ENCODE assay signal across 16 mouse cellular contexts in the genomic region with DNA sequence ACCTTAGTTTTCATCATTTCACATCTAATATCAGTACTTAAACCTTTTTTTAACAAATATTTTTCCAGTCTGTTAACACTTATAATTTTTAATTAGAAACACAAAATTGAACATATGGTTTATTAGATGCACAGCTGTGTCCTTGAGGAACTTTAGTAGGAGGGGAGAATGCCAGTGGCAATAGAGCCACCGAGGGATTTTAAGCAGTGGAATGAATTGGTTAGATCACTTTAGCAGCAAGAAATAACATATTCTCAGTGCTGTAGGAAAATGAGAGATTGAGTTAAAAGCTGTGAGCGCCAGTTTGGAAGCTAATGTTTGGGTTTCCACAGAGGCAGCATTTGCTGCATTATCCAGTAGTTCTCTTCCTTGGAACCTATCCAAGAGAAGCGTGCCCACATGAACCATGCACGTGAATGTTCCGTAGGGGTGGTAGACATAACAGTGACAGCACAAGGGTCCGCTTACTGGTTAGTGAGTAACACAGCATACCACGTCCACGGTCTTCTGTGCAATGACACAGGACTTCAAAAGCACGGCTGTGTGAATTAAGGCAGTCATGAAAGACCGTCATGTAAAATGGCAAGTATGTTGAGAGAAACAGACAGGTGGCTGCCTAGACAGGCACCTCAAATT.
A peak's percentile ranks its signal among the peaks of the same experiment; 100 is the strongest.
DNase-seq lines count a peak whose midpoint lies in the region; ATAC-seq and TF ChIP-seq lines count a peak whose summit lies in the region.
"Had no signal": no experiment of that assay in that cellular context is flagged by ENCODE, and none has a peak within 500 bp of the region (broad histone marks: within the 10 kb centered on the region; RNA-seq: fewer than 3 reads in every experiment).

No protein-coding gene starts in this region.

- no peaks in the 10 kb centered on the region for H3K4me1 ChIP-seq in hindbrain, embryonic 15.5 days (replicated peaks)
- H3K4me1 ChIP-seq in hindbrain, embryonic 10.5 days (replicated peaks) = no peaks in the 10 kb centered on the region
- no peaks in the 10 kb centered on the region for H3K4me1 ChIP-seq in lung, adult 2 months (ENCODE audit: control insufficient read depth, insufficient read depth, low read length)
- H3K4me1 ChIP-seq: heart, embryonic 15.5 days; limb, embryonic 10.5 days; liver, embryonic 12.5 days had no signal

- H3K9ac ChIP-seq in hindbrain, embryonic 15.5 days = no peak overlapping the region
- H3K9ac ChIP-seq: heart, embryonic 15.5 days; liver, embryonic 12.5 days had no signal

- TF ChIP-seq CTCF in lung, adult 2 months (IDR thresholded peaks at IDR 0.05; ENCODE audit: insufficient read depth, low read length) = no peak

- no peaks in the 10 kb centered on the region for H3K27me3 ChIP-seq in hindbrain, embryonic 15.5 days
- H3K27me3 ChIP-seq in hindbrain, embryonic 10.5 days (ENCODE audit: insufficient read depth, poor library complexity, severe bottlenecking) = no peaks in the 10 kb centered on the region
- H3K27me3 ChIP-seq: heart, embryonic 15.5 days; liver, embryonic 12.5 days had no signal

- H3K36me3 ChIP-seq in hindbrain, embryonic 15.5 days = peaks cover 20% of the 10 kb centered on the region
- H3K36me3 ChIP-seq in hindbrain, embryonic 10.5 days = peaks cover 55% of the 10 kb centered on the region

- ATAC-seq in cerebellum, adult (ENCODE audit: insufficient number of reproducible peaks, low FRiP score, low TSS enrichment) = no peak
- ATAC-seq in hindbrain, embryonic 15.5 days (ENCODE audit: low FRiP score, low read depth) = 0 out of 2 replicates have a peak, but pooled peaks have one; percentile 56
- ATAC-seq: liver, embryonic 12.5 days had no signal

- WGBS in hindbrain, embryonic 15.5 days = 65% methylated on average over 10 of the region's 10 CpGs
- WGBS in hindbrain, embryonic 10.5 days = 94% methylated on average over 10 of the region's 10 CpGs
- WGBS in lung, adult 2 months = 91% methylated on average over 10 of the region's 10 CpGs

- DNase-seq in cerebellum, adult 9-10 months = peak; percentile 7
- no peak for DNase-seq in hindbrain, embryonic 10.5 days (ENCODE audit: low spot score)
- peak; percentile 15 for DNase-seq in right cerebral cortex, adult 18-20 months
- DNase-seq in right cerebral cortex, postnatal 4 days = no peak
- DNase-seq in gastrocnemius, adult 8-10 months (ENCODE audit: low spot score in 2 of 2) = no peak
- no peak for DNase-seq in lung, adult 2 months
- DNase-seq: adrenal gland, adult 8-10 months; cerebellum, adult 8-10 months; gastrocnemius, adult 2 months; heart, adult 18-20 months; thymus, adult 18-20 months had no signal

- no peak overlapping the region for H3K4me3 ChIP-seq in hindbrain, embryonic 15.5 days
- H3K4me3 ChIP-seq in hindbrain, embryonic 10.5 days = no peak overlapping the region
- H3K4me3 ChIP-seq in lung, adult 2 months (replicated peaks; ENCODE audit: extremely low read depth, low read depth, low read length) = no peak overlapping the region
- H3K4me3 ChIP-seq: gastrocnemius, adult 2 months; heart, embryonic 15.5 days; limb, embryonic 10.5 days; liver, embryonic 12.5 days had no signal

- no peak for TF ChIP-seq POLR2A in lung, adult 2 months (IDR thresholded peaks at IDR 0.05; ENCODE audit: borderline replicate concordance, extremely low read depth, low read depth, low read length)

- no peaks in the 10 kb centered on the region for H3K9me3 ChIP-seq in hindbrain, embryonic 15.5 days
- no peaks in the 10 kb centered on the region for H3K9me3 ChIP-seq in hindbrain, embryonic 10.5 days
- H3K9me3 ChIP-seq: heart, embryonic 15.5 days; limb, embryonic 10.5 days; liver, embryonic 12.5 days had no signal

- no peak overlapping the region for H3K4me2 ChIP-seq in hindbrain, embryonic 15.5 days
- H3K4me2 ChIP-seq: heart, embryonic 15.5 days; liver, embryonic 12.5 days had no signal

- peak overlapping the region; percentile 42; the same call in 1 of the 2 replicates for H3K27ac ChIP-seq in hindbrain, embryonic 15.5 days (replicated peaks)
- no peak overlapping the region for H3K27ac ChIP-seq in hindbrain, embryonic 10.5 days
- H3K27ac ChIP-seq: gastrocnemius, adult 2 months; heart, embryonic 15.5 days; limb, embryonic 10.5 days; liver, embryonic 12.5 days had no signal

Comparison
In these comparisons a context has a peak if more than half of its experiments do, and no peak if none do; other contexts are left out.
1. DNase-seq: peak in cerebellum, adult 9-10 months (single experiment) and right cerebral cortex, adult 18-20 months (single experiment); none in hindbrain, embryonic 10.5 days (single experiment), right cerebral cortex, postnatal 4 days (single experiment), gastrocnemius, adult 8-10 months (0 of 2) and lung, adult 2 months (single experiment).